Mouse (Mus musculus) cerebellum, postnatal 10 days (tissue): ENCODE measurements around the gene Spock2.
"Not testable (repeated sequence)": the region's sequence is repeated elsewhere in the genome, so short reads cannot be mapped to it uniquely, and the experiment has no call there.

Experiments
- DNase-seq, 2 experiments: peaks; one replicate each; pipeline ENCODE4 v3.0.0; 2021; ENCODE audit warnings: mixed read lengths in 2 of 2

Gene Spock2

DNA sequence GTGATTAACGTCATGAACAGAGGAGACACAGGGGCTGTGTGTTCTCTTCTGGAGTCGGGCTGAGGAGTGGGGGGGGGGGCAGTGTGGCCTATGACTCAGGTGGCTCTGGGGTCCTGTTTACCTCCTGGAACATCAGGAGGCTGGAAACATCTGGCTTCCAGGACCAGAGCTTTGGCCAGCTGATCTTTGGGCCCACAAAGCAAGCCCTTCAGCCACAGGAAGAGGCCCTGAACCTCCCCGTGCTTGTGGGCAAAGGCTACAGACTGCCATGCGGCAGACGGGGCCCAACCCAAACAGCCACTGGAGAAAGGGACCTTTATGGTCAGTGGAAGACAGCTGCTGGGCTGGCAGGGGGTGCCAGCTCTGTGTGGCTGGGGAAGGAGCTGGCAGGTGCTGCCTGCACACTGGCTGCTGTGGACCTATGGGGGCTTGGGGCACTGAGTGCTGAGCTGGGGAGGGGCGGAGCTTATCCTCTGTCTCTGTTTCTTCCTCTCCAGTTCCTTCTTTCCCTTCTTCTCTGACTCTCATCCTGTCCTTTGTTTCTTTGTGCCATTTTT, 45.2 kb downstream of the Spock2 start:
- DNase-seq, result peak in 1 of 2 experiments; percentile 40

GRCm38 (mm10) chr10:60156016-60156415, 50.0 kb downstream of the Spock2 start:
- no peak for DNase-seq

- no peak for DNase-seq
These were observed 52.1 kb downstream of the Spock2 start for GRCm38 (mm10) chr10:60158144-60158543.

- DNase-seq, result not testable (repeated sequence)
These were observed 55.4 kb downstream of the Spock2 start for GRCm38 (mm10) chr10:60161397-60161796.

- DNase-seq, result not testable (repeated sequence)
These were observed 56.4 kb downstream of the Spock2 start for GRCm38 (mm10) chr10:60162184-60162972.

- DNase-seq, result no peak
These were observed 56.9 kb downstream of the Spock2 start for GRCm38 (mm10) chr10:60162973-60163255.

DNA sequence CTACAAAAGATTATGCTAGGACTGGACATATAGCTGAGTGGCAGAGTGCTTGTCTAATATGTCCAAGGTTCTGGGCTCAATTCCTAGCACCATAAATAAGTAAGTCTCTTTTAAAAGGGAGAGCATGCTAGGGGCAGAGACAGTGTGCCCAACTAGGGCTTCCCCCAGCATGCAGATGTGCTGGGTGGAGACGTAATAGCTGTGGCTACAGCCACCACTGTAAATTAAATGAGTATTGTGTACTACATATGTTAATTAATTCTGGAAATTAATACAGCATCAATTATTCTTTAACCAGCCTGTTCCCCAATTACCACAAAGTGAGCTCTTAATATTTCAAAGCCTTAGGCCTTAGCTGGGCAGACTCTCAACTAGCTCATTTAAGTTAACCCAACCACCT, 58.9 kb downstream of the Spock2 start:
- no peak for DNase-seq

- DNase-seq, result no peak
These were observed 60.0 kb downstream of the Spock2 start for GRCm38 (mm10) chr10:60166068-60166467.

- DNase-seq, result no peak
These were observed 62.3 kb downstream of the Spock2 start for GRCm38 (mm10) chr10:60168306-60168705.

DNA sequence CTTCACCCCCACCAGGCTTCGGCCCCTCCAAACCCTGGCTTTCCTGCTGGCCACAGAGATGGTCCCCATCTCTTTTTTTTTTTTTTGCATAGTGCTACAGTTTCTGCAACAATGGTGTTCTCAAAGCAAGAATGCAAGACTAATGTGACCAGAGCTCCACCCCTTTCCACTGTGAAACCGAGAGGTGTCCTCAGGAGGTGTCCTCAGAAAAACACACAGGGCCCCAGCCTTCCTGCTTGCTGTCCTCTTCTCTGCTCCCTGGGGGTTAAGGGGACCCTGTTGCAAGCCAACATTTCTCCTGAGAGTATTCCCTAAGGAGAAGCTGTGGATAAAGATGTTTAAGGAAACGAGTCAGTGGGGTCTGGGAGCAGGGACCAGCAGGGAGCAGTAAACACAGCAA, 62.9 kb downstream of the Spock2 start:
- DNase-seq, result no peak

DNA sequence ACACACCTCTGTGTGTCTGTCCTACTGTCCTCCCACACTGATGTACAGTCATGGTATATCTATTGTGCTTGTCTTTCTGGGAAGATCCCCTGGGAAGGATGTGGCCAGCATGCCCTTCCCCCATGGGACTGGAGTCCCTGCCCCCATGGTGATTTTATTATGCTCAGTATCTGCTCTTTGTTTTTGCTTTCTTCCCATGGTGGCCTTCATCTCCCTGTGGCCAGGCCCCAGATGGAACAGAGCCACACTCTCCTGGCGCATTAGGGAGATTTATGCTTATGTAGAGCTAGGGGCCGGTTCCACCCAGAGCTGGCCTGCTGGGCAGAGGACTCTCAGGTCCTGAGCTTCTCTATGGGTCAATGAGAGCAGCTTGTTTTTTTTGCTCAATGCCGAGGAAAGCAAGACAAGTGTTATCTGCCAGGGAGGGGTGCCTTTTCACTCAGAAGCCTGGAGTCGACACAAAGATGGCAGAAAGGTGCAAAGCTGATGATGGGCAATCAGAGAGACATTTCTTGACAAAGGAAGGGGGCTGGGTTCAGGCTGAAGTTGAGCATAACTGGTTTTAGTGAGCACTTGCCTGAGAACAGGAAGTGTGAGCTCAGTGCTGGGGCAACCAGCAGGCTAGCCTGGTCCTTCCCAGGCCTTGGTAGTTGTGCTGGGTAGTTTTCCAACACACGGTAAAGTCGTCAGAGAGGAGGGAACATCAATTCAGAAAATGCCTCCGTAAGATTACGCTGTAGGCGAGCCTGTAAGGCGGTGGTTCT, 64.5 kb downstream of the Spock2 start:
- peak in 1 of 2 experiments; percentile 18 for DNase-seq

- DNase-seq, result no peak
These were observed 65.3 kb downstream of the Spock2 start for GRCm38 (mm10) chr10:60171368-60171767.

GRCm38 (mm10) chr10:60172306-60172705, 66.3 kb downstream of the Spock2 start:
- no peak for DNase-seq

GRCm38 (mm10) chr10:60173035-60173434, 67.0 kb downstream of the Spock2 start:
- peak; percentile 69 to 72 for DNase-seq

DNA sequence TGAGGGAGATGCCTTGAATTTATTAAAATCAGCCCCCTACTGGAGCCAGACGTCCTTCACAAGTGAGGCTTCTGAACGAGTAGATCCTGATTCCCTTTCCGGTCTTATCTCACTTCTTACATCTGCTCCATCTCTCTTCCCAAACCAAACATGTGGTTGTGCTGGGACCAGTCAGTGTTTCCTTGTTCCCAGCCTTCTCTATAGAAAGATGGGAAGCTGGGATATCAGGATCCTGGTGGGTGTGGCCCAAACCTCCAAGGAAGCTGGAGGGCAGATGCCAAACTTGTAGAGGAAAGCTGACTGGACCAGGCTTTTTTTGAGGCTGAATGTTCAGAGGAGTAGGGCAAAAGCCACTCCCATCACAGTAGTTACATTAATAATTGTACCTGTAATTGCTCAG, 68.5 kb downstream of the Spock2 start:
- DNase-seq, result no peak

DNA sequence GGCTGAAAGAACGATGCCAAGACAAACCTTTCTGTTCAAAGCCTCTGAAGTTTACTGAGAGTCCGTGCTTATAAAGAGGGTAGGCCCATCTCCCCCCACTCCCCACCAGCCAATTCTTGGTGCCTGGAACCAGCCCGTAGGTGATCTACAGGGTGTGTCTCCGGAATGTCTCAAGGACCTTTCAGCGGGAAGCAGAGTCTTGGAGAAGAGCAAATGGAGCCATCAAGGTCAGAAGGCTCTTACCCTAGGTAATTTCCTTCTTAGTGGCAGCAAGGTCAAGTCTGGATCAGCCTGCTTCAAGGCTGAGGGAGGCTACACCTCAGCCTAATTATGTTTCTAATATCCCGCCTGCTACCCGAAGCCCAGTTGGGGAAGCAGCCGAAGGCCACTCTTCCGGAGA, 69.3 kb downstream of the Spock2 start:
- DNase-seq, result not testable (repeated sequence)
